Mouse (Mus musculus) embryonic facial prominence, embryonic 15.5 days (tissue): ENCODE measurements at regions not wholly inside any gene's neighbourhood (a gene's known extent, or its start where the extent isn't known, plus 50 kb on each side); places are given as distances from the start of the nearest gene placed in this dataset.

Experiments
- ATAC-seq: fragments of 200-750 bp; cut with Nextera tagmentation; 2 replicates; pipeline ENCODE4 v1.8.0; 2017; ENCODE audit warnings: low read depth, moderate TSS enrichment; ENCODE audit not compliant: insufficient number of reproducible peaks, low FRiP score, low TSS enrichment
- H3K27ac ChIP-seq: fragments of 300-500 bp; sonication (generic); replicated peaks from 2 replicates; pipeline ENCODE4 v1.5.1; 2015; ENCODE audit warnings: mild to moderate bottlenecking, inconsistent platforms
- H3K27me3 ChIP-seq: fragments of 300-500 bp; sonication (generic); 2 replicates; pipeline ENCODE4 v1.6.1; 2015; ENCODE audit warnings: inconsistent platforms
- H3K36me3 ChIP-seq: fragments of 300-500 bp; sonication (generic); 2 replicates; pipeline ENCODE4 v1.6.1; 2015; ENCODE audit warnings: mild to moderate bottlenecking, inconsistent platforms
- H3K4me1 ChIP-seq: fragments of 300-500 bp; sonication (generic); 2 replicates; pipeline ENCODE4 v1.6.1; 2015; ENCODE audit warnings: inconsistent platforms
- H3K4me2 ChIP-seq: fragments of 300-500 bp; sonication (generic); replicated peaks from 2 replicates; pipeline ENCODE4 v1.6.1; 2015; ENCODE audit warnings: mild to moderate bottlenecking, inconsistent platforms
- H3K4me3 ChIP-seq: fragments of 300-500 bp; sonication (generic); replicated peaks from 2 replicates; pipeline ENCODE4 v1.5.1; 2015; ENCODE audit warnings: mild to moderate bottlenecking, inconsistent platforms
- H3K9ac ChIP-seq: fragments of 300-500 bp; sonication (generic); 2 replicates; pipeline ENCODE4 v1.6.1; 2015; ENCODE audit warnings: inconsistent platforms
- H3K9me3 ChIP-seq: fragments of 300-500 bp; sonication (generic); replicated peaks from 2 replicates; pipeline ENCODE4 v1.6.1; 2016; ENCODE audit warnings: inconsistent platforms
- WGBS: fragments of 180-500 bp; shearing (Covaris S2); methylation state at CpG from one replicate; pipeline ENCODE4 v1.1.7; 2015; 5-methylcytosine and 5-hydroxymethylcytosine counted together

DNA sequence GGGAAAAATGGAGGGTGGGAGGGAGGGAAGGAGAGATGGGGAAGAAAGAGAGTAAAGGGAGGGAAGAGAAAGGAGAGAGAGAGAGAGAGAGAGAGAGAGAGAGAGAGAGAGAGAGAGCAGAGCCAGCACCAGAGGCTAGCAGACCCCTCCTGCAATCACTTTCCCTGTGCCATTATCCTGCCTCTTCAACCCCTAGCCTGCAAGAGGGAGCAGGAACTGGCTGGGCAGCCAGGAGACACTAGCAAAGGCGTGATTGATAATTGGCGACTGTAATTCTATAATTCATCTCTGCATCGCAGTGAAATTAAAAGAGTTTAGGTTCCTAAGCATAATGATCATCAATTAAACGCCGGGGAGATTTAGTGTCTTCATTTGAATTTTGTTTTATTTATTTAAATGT, 190.1 kb upstream of the 4931429L15Rik start:
- Histone ChIP-seq H3K27me3 (no peaks in the 10 kb centered on the region), H3K27ac (no peak overlapping the region), H3K4me3 (no peak overlapping the region), H3K4me1 (no peaks in the 10 kb centered on the region), H3K9me3 (0 out of 2 replicates have a peak, but pooled peaks cover 3% of the 10 kb centered on the region), H3K9ac (no peak overlapping the region), H3K36me3 (no peaks in the 10 kb centered on the region), H3K4me2 (no peak overlapping the region)
- ATAC-seq: no peak
- 59% methylated on average over 5 of the region's 5 CpGs for WGBS

GRCm38 (mm10) chr9:46509458-46509857, 189.7 kb upstream of the 4931429L15Rik start:
- H3K36me3 ChIP-seq: no peaks in the 10 kb centered on the region
- H3K4me2 ChIP-seq: no peak overlapping the region
- no peak overlapping the region for H3K9ac ChIP-seq
- WGBS: 18% methylated on average over 5 of the region's 5 CpGs
- no peak overlapping the region for H3K4me3 ChIP-seq
- ATAC-seq: no peak
- no peaks in the 10 kb centered on the region for H3K27me3 ChIP-seq
- H3K27ac ChIP-seq: no peak overlapping the region
- no peaks in the 10 kb centered on the region for H3K4me1 ChIP-seq
- H3K9me3 ChIP-seq: 0 out of 2 replicates have a peak, but pooled peaks cover 3% of the 10 kb centered on the region

DNA sequence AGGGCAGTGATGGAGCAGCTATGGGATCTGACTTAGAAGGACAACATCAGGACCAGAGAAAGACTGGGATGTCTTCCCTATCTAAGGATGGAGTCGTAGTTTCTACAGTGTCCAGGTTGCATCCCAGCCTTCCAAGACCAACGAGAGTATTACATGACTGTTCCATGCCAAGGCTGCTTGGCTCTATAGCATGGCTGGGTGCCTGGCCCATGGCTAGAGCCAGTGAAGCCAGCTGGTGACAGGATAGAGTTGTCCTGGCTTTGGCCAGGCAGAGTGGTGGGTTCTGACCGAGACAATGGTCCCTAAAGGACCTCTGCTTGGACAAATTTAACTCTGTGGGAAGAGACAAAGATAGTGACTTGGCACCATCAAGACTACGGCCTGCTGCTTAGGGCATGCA, 187.2 kb upstream of the 4931429L15Rik start:
- H3K27ac ChIP-seq: no peak overlapping the region
- 88% methylated on average over 4 of the region's 4 CpGs for WGBS
- ATAC-seq: no peak
- H3K9me3 ChIP-seq: no peaks in the 10 kb centered on the region
- H3K4me2 ChIP-seq: no peak overlapping the region
- no peaks in the 10 kb centered on the region for H3K4me1 ChIP-seq
- no peak overlapping the region for H3K9ac ChIP-seq
- H3K36me3 ChIP-seq: no peaks in the 10 kb centered on the region
- H3K27me3 ChIP-seq: no peaks in the 10 kb centered on the region
- no peak overlapping the region for H3K4me3 ChIP-seq

- H3K4me2 ChIP-seq: no peak overlapping the region
- no peak overlapping the region for H3K4me3 ChIP-seq
- no peaks in the 10 kb centered on the region for H3K4me1 ChIP-seq
- no peak overlapping the region for H3K27ac ChIP-seq
- 76% methylated on average over 12 of the region's 12 CpGs for WGBS
- H3K36me3 ChIP-seq: no peaks in the 10 kb centered on the region
- H3K27me3 ChIP-seq: no peaks in the 10 kb centered on the region
- no peak overlapping the region for H3K9ac ChIP-seq
- no peak for ATAC-seq
- H3K9me3 ChIP-seq: no peaks in the 10 kb centered on the region
Measured at GRCm38 (mm10) chr9:46504536-46504935, 184.8 kb upstream of the 4931429L15Rik start.

GRCm38 (mm10) chr9:46504133-46504416, 184.3 kb upstream of the 4931429L15Rik start:
- Histone ChIP-seq H3K27me3 (no peaks in the 10 kb centered on the region), H3K36me3 (no peaks in the 10 kb centered on the region), H3K4me3 (no peak overlapping the region), H3K27ac (no peak overlapping the region), H3K4me1 (no peaks in the 10 kb centered on the region), H3K4me2 (no peak overlapping the region), H3K9ac (no peak overlapping the region), H3K9me3 (no peaks in the 10 kb centered on the region)
- no peak for ATAC-seq
- WGBS: 68% methylated on average over 3 of the region's 3 CpGs

DNA sequence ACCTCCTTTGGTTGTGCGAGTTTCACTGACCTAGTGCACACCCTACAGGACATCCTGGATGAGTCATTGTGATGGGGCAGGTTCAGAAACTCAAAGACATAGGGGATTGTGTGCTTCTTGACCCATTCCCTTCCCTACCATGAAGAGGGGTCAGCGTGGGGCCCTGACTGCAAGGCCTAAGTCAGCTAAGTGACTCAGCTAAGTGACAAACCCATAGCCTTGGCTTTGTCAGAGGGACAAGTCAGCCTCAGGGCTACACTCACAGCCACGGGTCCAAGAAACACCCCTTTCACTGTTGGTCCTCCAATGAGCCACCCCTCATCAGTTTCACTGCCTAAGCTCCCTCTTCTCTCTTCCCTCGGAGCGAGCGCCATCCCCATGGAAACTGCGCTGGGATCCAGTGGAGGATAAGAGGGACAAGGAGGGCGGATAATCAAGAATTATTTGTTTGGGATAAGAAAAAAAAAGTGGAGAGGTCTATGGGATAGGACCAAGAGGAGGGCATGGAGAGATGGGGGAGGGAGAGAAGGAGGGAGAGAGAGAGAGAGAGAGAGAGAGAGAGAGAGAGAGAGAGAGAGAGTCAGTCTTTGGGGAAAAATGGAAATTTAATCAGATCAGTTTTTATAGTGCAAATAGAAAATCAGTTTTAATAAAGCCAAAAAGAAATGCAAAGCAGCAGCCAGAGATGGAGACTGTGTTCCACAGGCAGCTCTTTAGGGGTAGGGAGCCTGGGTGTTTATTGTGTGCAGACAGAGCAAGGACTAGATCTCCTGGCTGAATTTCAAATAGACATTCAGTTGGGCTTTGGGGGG, 183.7 kb upstream of the 4931429L15Rik start:
- Histone ChIP-seq H3K27me3 (no peaks in the 10 kb centered on the region), H3K36me3 (no peaks in the 10 kb centered on the region), H3K27ac (no peak overlapping the region), H3K4me3 (no peak overlapping the region), H3K4me1 (no peaks in the 10 kb centered on the region), H3K9me3 (no peaks in the 10 kb centered on the region), H3K4me2 (no peak overlapping the region), H3K9ac (no peak overlapping the region)
- ATAC-seq: no peak
- 78% methylated on average over 8 of the region's 8 CpGs for WGBS

- ATAC-seq: no peak
- H3K27ac ChIP-seq: no peak overlapping the region
- no peaks in the 10 kb centered on the region for H3K4me1 ChIP-seq
- H3K4me3 ChIP-seq: no peak overlapping the region
- no peaks in the 10 kb centered on the region for H3K27me3 ChIP-seq
- H3K9me3 ChIP-seq: no peaks in the 10 kb centered on the region
- H3K4me2 ChIP-seq: no peak overlapping the region
- no peak overlapping the region for H3K9ac ChIP-seq
- WGBS: 45% methylated on average over 2 of the region's 2 CpGs
- no peaks in the 10 kb centered on the region for H3K36me3 ChIP-seq
Measured at GRCm38 (mm10) chr9:46499426-46499825, 179.6 kb upstream of the 4931429L15Rik start.

- Histone ChIP-seq H3K9me3 (no peaks in the 10 kb centered on the region), H3K4me3 (no peak overlapping the region), H3K9ac (no peak overlapping the region), H3K27ac (no peak overlapping the region), H3K27me3 (no peaks in the 10 kb centered on the region), H3K4me2 (no peak overlapping the region), H3K36me3 (no peaks in the 10 kb centered on the region), H3K4me1 (no peaks in the 10 kb centered on the region)
- 72% methylated on average over 5 of the region's 5 CpGs for WGBS
- no peak for ATAC-seq
Measured at GRCm38 (mm10) chr9:46498861-46499260, 179.1 kb upstream of the 4931429L15Rik start.

DNA sequence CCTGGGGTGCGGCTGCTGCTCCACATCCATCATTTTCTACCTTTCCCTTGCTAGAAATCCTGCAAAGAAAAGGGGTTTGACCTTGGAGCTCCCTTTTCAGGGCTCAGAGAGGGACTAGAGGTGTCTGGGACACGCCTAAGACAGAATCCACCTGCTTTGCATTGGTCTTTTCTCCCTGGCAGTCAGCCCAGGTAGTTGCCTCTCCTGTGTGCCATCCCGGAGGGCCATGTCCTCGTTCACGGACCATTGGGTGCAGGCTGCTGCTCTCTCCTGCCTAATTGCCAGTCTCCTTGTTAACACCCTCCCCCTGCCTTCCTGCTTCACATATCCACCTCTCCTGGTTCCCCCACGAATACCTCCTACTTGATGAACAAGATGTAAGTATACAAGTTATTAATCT, 175.5 kb upstream of the 4931429L15Rik start:
- H3K9me3 ChIP-seq: no peaks in the 10 kb centered on the region
- no peak overlapping the region for H3K4me3 ChIP-seq
- 77% methylated on average over 6 of the region's 6 CpGs for WGBS
- no peak overlapping the region for H3K4me2 ChIP-seq
- no peak for ATAC-seq
- no peak overlapping the region for H3K27ac ChIP-seq
- no peaks in the 10 kb centered on the region for H3K27me3 ChIP-seq
- H3K4me1 ChIP-seq: no peaks in the 10 kb centered on the region
- H3K9ac ChIP-seq: no peak overlapping the region
- H3K36me3 ChIP-seq: no peaks in the 10 kb centered on the region

GRCm38 (mm10) chr9:46482859-46483443, 163.2 kb upstream of the 4931429L15Rik start:
- Histone ChIP-seq H3K4me3 (no peak overlapping the region), H3K27me3 (no peaks in the 10 kb centered on the region), H3K36me3 (no peaks in the 10 kb centered on the region), H3K9me3 (no peaks in the 10 kb centered on the region), H3K4me1 (peaks cover 10% of the 10 kb centered on the region), H3K9ac (no peak overlapping the region), H3K27ac (no peak overlapping the region), H3K4me2 (no peak overlapping the region)
- WGBS: 52% methylated on average over 5 of the region's 5 CpGs
- no peak for ATAC-seq

DNA sequence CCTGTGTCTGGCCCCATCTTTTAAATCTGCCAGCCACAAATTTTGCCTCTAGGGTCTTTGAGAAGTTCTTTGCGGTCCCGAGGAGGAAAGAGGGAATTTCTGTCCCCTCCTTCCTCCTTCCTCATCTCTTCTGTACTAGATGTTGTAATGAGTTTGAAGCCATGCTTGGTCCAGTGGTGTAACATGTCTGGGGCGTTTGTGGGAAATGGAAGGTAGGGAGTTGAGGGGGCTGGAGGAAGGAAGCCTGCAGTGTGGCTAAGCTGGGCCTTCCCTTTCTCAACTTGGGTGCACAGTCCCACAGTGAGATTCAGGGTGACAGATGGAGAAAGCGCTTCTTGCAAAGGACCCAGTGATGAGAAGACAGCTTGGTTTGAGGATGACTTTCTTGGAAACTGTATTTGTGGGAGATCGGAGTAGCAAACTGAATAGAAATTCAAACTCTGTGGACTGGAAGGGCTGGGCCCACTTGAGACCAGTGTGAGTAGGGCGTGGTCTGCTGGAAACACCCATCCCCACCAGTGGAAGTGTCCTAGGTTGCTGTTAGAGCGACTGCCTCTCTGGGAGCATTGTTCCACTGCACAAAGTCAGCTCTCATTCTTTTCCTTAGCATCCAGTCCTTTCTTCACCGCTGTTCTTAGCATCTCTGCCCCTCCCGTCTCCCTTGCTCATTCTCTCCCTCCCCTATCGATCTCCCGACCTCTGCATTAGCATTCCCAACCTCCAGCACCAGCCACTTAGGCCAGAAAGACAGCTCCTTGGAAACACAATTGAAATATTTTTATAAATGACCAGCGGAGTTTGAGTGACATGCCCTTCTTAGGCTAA, 162.5 kb upstream of the 4931429L15Rik start:
- no peak overlapping the region for H3K4me2 ChIP-seq
- H3K27ac ChIP-seq: no peak overlapping the region
- no peaks in the 10 kb centered on the region for H3K9me3 ChIP-seq
- H3K4me1 ChIP-seq: peaks cover 10% of the 10 kb centered on the region
- ATAC-seq: no peak
- H3K36me3 ChIP-seq: no peaks in the 10 kb centered on the region
- 54% methylated on average over 12 of the region's 12 CpGs for WGBS
- H3K4me3 ChIP-seq: no peak overlapping the region
- H3K9ac ChIP-seq: no peak overlapping the region
- no peaks in the 10 kb centered on the region for H3K27me3 ChIP-seq
